Mouse (Mus musculus) mouse embryonic stem cell (cell line): ENCODE measurements around the gene Tspan10.

Source experiments
- in situ Hi-C, 2 experiments: fragments of 300-500 bp; cut with MboI; formaldehyde crosslinking; loops; 1 replicate in 1 of 2; 3 replicates in 1 of 2; pipeline ENCODE4 v1.14.3; 2019 to 2020; ENCODE audit warnings: low sequenced_read_pairs in 2 of 2, low pct_unique_long_range_greater_than_20kb in 1 of 2, mixed read lengths in 1 of 2; ENCODE audit not compliant: unreplicated experiment in 1 of 2

Gene Tspan10

DNA sequence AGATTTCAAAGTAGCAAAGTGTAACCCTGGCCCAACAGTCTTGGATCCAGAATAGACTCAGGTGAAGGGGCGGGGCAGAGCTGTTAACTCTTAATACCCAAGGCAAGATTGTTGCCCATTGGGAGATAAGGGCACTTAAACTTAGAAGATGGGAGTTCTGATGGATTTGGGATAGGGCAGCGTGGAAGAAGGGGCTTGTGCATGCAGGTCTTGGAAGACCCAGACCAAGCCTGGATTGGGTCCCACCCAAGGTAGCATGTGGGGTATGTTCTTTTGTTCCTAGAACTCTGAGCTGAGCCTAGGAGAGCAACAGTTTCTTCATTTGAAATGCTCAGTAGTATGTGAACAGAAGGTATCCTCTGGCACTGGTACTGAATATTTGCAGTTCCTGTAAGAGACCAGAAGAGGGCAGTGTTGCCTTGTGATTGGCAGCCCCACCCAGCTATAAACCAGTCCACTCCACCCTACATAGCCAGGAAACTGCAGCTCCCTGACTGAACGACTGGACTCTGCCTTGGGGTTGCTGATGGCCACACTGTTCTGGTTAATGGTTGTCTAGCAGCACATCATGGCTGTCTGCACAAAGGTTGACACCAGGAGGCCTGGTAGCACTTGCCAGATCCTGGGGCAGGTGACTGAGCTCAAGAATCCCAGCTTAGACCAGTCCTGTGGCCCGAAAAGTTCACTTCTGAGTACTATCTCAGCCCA lies 46.8 kb downstream of the Tspan10 start:
- in situ Hi-C loops: no loop called here

DNA sequence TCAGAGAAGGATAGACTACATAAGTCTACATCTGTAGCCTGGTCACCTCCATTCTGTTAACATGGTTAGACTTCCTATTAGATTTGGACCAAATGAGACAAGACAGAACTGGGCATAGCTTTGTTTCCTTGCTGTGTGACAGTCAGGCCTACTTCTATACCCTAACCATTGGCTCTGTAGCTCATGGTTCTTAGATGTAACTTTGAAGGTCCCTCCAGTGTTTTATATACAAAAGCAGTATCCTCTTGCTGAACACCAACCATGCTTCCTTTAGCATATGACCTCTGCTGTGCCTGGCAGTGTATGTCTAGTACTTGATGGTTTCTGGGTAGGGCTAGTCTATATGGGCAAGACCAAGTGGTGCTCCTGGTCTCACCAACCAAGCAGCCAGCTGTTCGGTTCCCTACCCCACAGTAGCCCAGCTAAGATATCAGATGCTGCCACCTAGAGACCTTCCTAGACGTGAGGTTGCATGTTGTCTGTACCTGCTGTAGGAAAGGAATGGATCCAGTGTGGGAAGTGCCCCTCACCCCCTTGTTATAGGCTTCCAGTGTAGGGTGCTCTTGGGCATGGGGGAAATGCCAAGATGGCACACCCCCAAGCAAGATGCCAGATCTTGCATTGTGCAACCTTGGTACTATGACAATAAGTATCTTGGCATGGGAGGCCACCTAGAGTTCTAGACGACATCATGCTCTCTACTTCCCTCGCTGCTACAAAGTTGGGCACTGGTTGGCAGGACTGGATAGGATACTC lies 48.0 kb downstream of the Tspan10 start:
- in situ Hi-C loops: no loop called here

DNA sequence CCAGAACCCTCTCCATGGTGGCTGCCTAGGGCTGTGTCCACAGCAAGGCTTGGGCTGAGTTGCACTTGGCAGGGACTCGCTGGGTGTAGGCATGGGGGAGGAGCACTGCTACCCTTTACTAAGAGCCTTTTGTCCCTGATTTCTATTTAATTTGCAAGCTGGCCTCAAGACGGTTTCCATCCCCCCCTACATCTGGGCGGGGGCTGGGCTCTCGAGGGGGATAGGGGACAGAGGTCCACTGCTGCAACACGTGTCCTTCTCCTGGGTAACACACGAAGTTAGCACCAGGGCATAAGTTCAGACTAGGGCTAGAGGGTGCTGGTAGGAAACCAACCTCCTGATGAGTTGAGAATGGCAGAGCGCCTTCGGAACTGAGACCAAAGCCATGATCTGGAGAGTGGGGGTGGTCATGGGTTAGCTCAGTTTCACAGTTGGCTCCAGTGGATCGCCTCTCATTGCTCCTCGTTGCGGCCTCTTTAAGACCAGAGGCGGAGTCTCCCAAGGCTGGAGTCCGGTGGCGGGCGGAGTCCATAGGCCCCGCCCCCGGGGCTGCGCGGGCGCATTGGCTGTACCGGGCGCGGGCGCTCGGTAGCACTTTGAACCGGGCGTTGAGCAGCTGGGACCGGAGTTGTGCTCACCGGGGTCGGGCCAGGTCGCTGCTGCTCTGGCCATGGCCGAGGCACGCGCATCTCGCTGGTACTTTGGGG lies 49.0 kb downstream of the Tspan10 start, which contains the start of gene Slc25a10:
TSS of gene Slc25a10 (plus strand) at position 524 of the 707 bp plus-strand sequence.
- in situ Hi-C loops: no loop called here

DNA sequence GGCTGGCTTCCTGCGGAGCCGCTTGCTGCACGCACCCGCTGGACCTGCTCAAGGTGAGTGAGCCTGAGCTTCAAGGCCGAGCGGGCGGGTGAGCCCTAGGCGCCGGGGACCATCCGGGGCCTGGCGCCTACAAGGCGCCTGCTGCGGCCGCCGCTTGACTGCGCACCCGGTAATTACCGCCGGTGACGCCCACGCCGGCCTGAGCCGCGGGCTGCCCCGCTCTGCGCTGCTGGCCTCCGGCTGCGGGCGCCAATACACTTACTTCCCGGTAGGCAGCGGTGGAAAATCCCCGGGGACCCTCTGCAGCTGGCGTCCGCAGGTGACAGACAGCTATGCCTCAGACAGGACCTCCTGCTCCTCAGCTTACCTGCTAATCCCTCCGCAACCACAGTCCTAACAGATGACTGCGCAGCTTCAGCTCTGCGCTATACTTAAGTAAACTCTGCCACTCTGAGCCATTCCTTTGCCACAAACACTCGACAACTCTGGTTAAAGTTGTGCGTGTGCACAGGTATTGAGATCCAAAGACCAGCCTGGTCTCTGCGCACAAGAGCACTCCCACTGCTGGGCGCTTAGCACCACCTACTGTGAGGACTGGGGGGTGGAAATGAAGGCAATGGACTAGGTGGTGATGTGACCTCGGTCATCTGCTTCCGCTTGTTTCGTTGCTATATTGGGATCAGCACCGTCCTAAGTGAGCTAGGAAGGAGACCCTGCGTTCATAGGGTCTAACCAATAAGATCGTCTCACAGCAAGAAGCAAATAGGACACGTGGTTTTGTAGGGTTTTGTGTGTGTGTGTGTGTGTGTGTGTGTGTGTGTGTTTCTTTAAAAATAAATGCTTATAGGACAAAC lies 49.8 kb downstream of the Tspan10 start:
- in situ Hi-C loops: no loop called here

DNA sequence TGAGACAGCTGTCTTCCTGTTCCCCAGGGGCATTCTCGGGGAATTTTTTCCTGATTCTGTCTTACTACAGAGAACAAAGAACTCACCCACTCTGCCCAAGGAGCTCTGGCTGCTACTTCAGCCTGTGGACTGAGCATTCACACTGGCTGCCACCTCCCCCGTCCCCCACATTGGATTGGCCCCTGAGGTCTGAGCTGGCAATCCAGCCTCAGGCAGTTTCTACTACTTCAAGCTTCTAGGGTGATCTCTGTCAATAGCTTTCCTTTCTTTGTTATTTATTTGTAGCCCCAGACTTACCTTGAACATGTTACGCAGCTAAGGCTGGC lies 50.4 kb downstream of the Tspan10 start:
- in situ Hi-C loops: no loop called here

DNA sequence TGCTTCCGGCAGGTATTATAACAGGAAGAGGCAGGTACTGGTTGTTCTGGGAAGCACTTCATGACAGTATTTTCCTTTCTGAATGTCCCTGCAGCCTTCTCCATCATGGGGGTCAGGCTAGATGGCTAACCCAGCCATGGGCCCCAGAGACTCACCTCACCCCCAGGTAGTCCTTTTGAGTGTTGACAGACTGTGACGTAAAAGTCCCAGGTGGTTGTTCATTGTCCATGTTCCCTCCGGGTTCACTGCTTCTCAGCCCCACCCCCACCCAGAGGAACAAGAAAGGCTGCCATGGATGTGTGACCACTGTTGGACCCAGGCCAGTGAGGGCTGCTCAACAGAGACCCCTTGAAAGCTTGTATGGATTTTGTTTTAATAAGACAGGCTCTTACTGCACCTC lies 50.9 kb downstream of the Tspan10 start:
- in situ Hi-C loops: no loop called here

DNA sequence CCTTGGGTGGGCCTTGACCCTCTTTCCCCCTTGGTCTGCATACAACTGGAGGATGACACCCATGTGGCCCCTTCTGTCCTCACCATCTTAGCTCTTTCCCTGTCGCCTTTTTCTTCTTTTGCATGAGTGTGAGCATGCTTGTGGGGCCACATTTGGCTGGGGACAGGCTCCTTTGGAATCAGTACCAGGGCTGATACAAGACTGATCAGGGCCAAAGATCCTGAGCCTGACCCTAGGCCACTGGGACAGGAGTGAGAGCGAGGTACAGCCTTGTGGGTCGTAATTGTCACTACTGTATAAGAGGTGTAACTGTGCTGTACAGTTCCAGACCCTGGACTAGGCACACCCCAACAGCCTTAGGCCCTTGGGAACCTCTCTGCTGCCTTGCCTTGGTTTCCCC lies 51.5 kb downstream of the Tspan10 start:
- in situ Hi-C loops: no loop called here
